Mouse (Mus musculus) hindbrain, embryonic 15.5 days (tissue): Measurements from ENCODE around the gene Theg. TPM values are rescaled to one million over a fixed set of nuclear protein-coding genes. Genes with fewer than 3 reads are reported as not detected.

Experiments used
- ATAC-seq: fragments of 200-750 bp; cut with Nextera tagmentation; 2 replicates; pipeline ENCODE4 v1.8.0; 2017; ENCODE audit warnings: low read depth, moderate number of reproducible peaks, moderate TSS enrichment; ENCODE audit not compliant: low FRiP score
- H3K27ac ChIP-seq: fragments of 300-500 bp; sonication (generic); replicated peaks from 2 replicates; pipeline ENCODE4 v1.5.1; 2015; ENCODE audit warnings: mild to moderate bottlenecking, inconsistent platforms
- H3K27me3 ChIP-seq: fragments of 300-500 bp; sonication (generic); 2 replicates; pipeline ENCODE4 v1.6.1; 2015; ENCODE audit warnings: control low read depth, inconsistent platforms
- H3K36me3 ChIP-seq: fragments of 300-500 bp; sonication (generic); 2 replicates; pipeline ENCODE4 v1.6.1; 2015; ENCODE audit warnings: control low read depth, inconsistent platforms
- H3K4me1 ChIP-seq: fragments of 300-500 bp; sonication (generic); replicated peaks from 2 replicates; pipeline ENCODE4 v1.6.1; 2015; ENCODE audit warnings: control low read depth, inconsistent platforms
- H3K4me2 ChIP-seq: fragments of 300-500 bp; sonication (generic); 2 replicates; pipeline ENCODE4 v1.6.1; 2015; ENCODE audit warnings: moderate library complexity, mild to moderate bottlenecking, inconsistent platforms
- H3K4me3 ChIP-seq: fragments of 300-500 bp; sonication (generic); 2 replicates; pipeline ENCODE4 v1.5.1; 2015; ENCODE audit warnings: mild to moderate bottlenecking, inconsistent platforms
- H3K9ac ChIP-seq: fragments of 300-500 bp; sonication (generic); 2 replicates; pipeline ENCODE4 v1.6.1; 2015; ENCODE audit warnings: inconsistent platforms
- H3K9me3 ChIP-seq: fragments of 300-500 bp; sonication (generic); 2 replicates; pipeline ENCODE4 v1.6.1; 2016; ENCODE audit warnings: control low read depth, inconsistent platforms
- WGBS: fragments of 180-500 bp; shearing (Covaris S2); methylation state at CpG from one replicate; pipeline ENCODE4 v1.1.7; 2015; 5-methylcytosine and 5-hydroxymethylcytosine counted together
- polyA plus RNA-seq: library from polyadenylated mRNA; unstranded; fragments of >200 nt; fragmentation: Nextera tagmentation; extraction: Ambion mirVana; gene quantifications from 2 replicates; pipeline ENCODE4 v1.2.1, GENCODE M21; 2015

Gene Theg
- not detected in 2 replicates for polyA plus RNA-seq

GRCm38 (mm10) chr10:79587061-79587751 is at the start of gene Theg:
Gene Theg, minus strand, starts transcription at chr10:79587331.
- H3K4me2 ChIP-seq, result no peak within 1 kb of the TSS
- H3K9me3 ChIP-seq, result no peaks in the 10 kb centered on the region
- H3K9ac ChIP-seq, result no peak within 1 kb of the TSS
- no peaks in the 10 kb centered on the region for H3K4me1 ChIP-seq
- H3K36me3 ChIP-seq, result no peaks in the 10 kb centered on the region
- no peaks in the 10 kb centered on the region for H3K27me3 ChIP-seq
- ATAC-seq, result no peak
- no peak within 1 kb of the TSS for H3K4me3 ChIP-seq
- H3K27ac ChIP-seq, result no peak within 1 kb of the TSS
- WGBS, result 79% methylated on average over 5 of the region's 5 CpGs

GRCm38 (mm10) chr10:79636287-79636686 is 49.2 kb upstream of the Theg start:
- Histone ChIP-seq H3K9me3 (no peaks in the 10 kb centered on the region), H3K4me2 (peak overlapping the region; percentile 93), H3K4me1 (peaks cover 33% of the 10 kb centered on the region), H3K36me3 (no peaks in the 10 kb centered on the region), H3K9ac (peak overlapping the region; percentile 78), H3K27ac (peak overlapping the region; percentile 94), H3K27me3 (no peaks in the 10 kb centered on the region), H3K4me3 (peak overlapping the region; percentile 76)
- WGBS, result 75% methylated on average over 8 of the region's 8 CpGs
- ATAC-seq, result 0 out of 2 replicates have a peak, but pooled peaks have one; percentile 2

GRCm38 (mm10) chr10:79633006-79633777 is 46.1 kb upstream of the Theg start:
- no peak for ATAC-seq
- Histone ChIP-seq H3K9ac (no peak overlapping the region), H3K4me3 (no peak overlapping the region), H3K36me3 (no peaks in the 10 kb centered on the region), H3K4me2 (no peak overlapping the region), H3K27me3 (no peaks in the 10 kb centered on the region), H3K9me3 (no peaks in the 10 kb centered on the region), H3K27ac (no peak overlapping the region), H3K4me1 (peaks cover 22% of the 10 kb centered on the region)
- WGBS, result 85% methylated on average over 17 of the region's 17 CpGs

- ATAC-seq, result peak; percentile 38; the same call in 1 of the 2 replicates
- 59% methylated on average over 4 of the region's 4 CpGs for WGBS
Measured at GRCm38 (mm10) chr10:79631432-79631831, 44.3 kb upstream of the Theg start.

GRCm38 (mm10) chr10:79628377-79628776 is 41.2 kb upstream of the Theg start:
- no peaks in the 10 kb centered on the region for H3K36me3 ChIP-seq
- no peak overlapping the region for H3K4me2 ChIP-seq
- no peaks in the 10 kb centered on the region for H3K27me3 ChIP-seq
- no peak overlapping the region for H3K27ac ChIP-seq
- WGBS, result 78% methylated on average over 5 of the region's 5 CpGs
- no peak overlapping the region for H3K9ac ChIP-seq
- ATAC-seq, result no peak
- H3K9me3 ChIP-seq, result no peaks in the 10 kb centered on the region
- H3K4me3 ChIP-seq, result no peak overlapping the region
- peaks cover under 1% of the 10 kb centered on the region; the same call in 1 of the 2 replicates for H3K4me1 ChIP-seq

More at GRCm38 (mm10) chr10:79631432-79631831, 44.3 kb upstream of the Theg start:
- H3K4me2 ChIP-seq, result no peak overlapping the region
- H3K36me3 ChIP-seq, result no peaks in the 10 kb centered on the region
- H3K9ac ChIP-seq, result no peak overlapping the region
- H3K27ac ChIP-seq, result no peak overlapping the region
- H3K9me3 ChIP-seq, result no peaks in the 10 kb centered on the region
- H3K27me3 ChIP-seq, result no peaks in the 10 kb centered on the region
- H3K4me1 ChIP-seq, result peaks cover 11% of the 10 kb centered on the region
- H3K4me3 ChIP-seq, result no peak overlapping the region

GRCm38 (mm10) chr10:79626156-79626555 is 39.0 kb upstream of the Theg start:
- Histone ChIP-seq H3K4me1 (no peaks in the 10 kb centered on the region), H3K9me3 (no peaks in the 10 kb centered on the region), H3K36me3 (no peaks in the 10 kb centered on the region), H3K27ac (no peak overlapping the region), H3K27me3 (no peaks in the 10 kb centered on the region), H3K4me3 (no peak overlapping the region), H3K4me2 (no peak overlapping the region), H3K9ac (no peak overlapping the region)
- 79% methylated on average over 10 of the region's 10 CpGs for WGBS
- ATAC-seq, result no peak

GRCm38 (mm10) chr10:79625398-79625797 is 38.3 kb upstream of the Theg start:
- no peak for ATAC-seq
- Histone ChIP-seq H3K27ac (no peak overlapping the region), H3K36me3 (no peaks in the 10 kb centered on the region), H3K4me2 (no peak overlapping the region), H3K9me3 (no peaks in the 10 kb centered on the region), H3K4me1 (no peaks in the 10 kb centered on the region), H3K9ac (no peak overlapping the region), H3K4me3 (no peak overlapping the region), H3K27me3 (no peaks in the 10 kb centered on the region)
- WGBS, result 73% methylated on average over 9 of the region's 9 CpGs

DNA sequence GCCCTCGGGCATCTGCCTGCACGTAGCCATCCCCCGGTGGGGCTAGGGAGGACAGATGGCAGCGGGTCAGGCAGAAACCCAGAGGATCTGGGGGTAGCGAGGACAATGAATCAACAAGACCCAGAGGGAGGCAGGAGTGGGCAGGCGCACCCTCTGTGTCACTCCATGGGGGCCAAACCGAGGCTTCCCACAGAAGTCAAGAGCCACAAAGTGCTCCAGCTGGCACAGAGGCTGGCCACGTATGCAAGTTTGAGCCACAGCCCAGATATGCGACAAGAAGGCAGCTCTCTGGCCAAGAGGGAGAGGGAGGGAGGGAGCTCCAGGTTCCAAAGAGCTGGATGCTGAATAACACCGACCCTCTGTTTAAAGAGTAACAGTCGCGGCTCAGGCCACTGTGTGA is 36.8 kb upstream of the Theg start:
- no peaks in the 10 kb centered on the region for H3K9me3 ChIP-seq
- no peaks in the 10 kb centered on the region for H3K4me1 ChIP-seq
- H3K4me3 ChIP-seq, result no peak overlapping the region
- H3K27ac ChIP-seq, result no peak overlapping the region
- no peak overlapping the region for H3K9ac ChIP-seq
- H3K27me3 ChIP-seq, result no peaks in the 10 kb centered on the region
- no peak for ATAC-seq
- no peak overlapping the region for H3K4me2 ChIP-seq
- no peaks in the 10 kb centered on the region; the same call in 1 of the 2 replicates for H3K36me3 ChIP-seq
- WGBS, result 54% methylated on average over 12 of the region's 12 CpGs

GRCm38 (mm10) chr10:79616376-79616775 is 29.2 kb upstream of the Theg start:
- Histone ChIP-seq H3K36me3 (no peaks in the 10 kb centered on the region; the same call in none of the 2 replicates), H3K27ac (no peak overlapping the region), H3K9me3 (no peaks in the 10 kb centered on the region), H3K4me1 (peaks cover 23% of the 10 kb centered on the region), H3K27me3 (peaks cover 19% of the 10 kb centered on the region), H3K4me3 (no peak overlapping the region), H3K4me2 (no peak overlapping the region), H3K9ac (no peak overlapping the region)
- WGBS, result 92% methylated on average over 5 of the region's 5 CpGs
- no peak for ATAC-seq

GRCm38 (mm10) chr10:79615860-79616259 is 28.7 kb upstream of the Theg start:
- no peak for ATAC-seq
- 3% methylated on average over 8 of the region's 8 CpGs for WGBS
- no peak overlapping the region for H3K27ac ChIP-seq

GRCm38 (mm10) chr10:79614305-79614643 is 27.1 kb upstream of the Theg start:
- peak overlapping the region; percentile 69 for H3K4me3 ChIP-seq
- ATAC-seq, result no peak; the same call in 1 of the 2 replicates
- WGBS, result 83% methylated on average over 1 of the region's 1 CpGs
- H3K4me2 ChIP-seq, result peak overlapping the region; percentile 97
- H3K4me1 ChIP-seq, result peaks cover 28% of the 10 kb centered on the region
- H3K9me3 ChIP-seq, result no peaks in the 10 kb centered on the region
- H3K9ac ChIP-seq, result peak overlapping the region; percentile 66; the same call in 1 of the 2 replicates
- no peaks in the 10 kb centered on the region; the same call in 1 of the 2 replicates for H3K36me3 ChIP-seq
- H3K27ac ChIP-seq, result peak overlapping the region; percentile 50; the same call in 1 of the 2 replicates
- H3K27me3 ChIP-seq, result peaks cover 19% of the 10 kb centered on the region

More at GRCm38 (mm10) chr10:79615860-79616259, 28.7 kb upstream of the Theg start:
- no peak overlapping the region for H3K4me2 ChIP-seq
- peaks cover 28% of the 10 kb centered on the region for H3K4me1 ChIP-seq
- H3K36me3 ChIP-seq, result no peaks in the 10 kb centered on the region; the same call in none of the 2 replicates
- no peak overlapping the region for H3K4me3 ChIP-seq
- peaks cover 19% of the 10 kb centered on the region for H3K27me3 ChIP-seq
- H3K9ac ChIP-seq, result no peak overlapping the region
- H3K9me3 ChIP-seq, result no peaks in the 10 kb centered on the region
